Mouse (Mus musculus) heart, adult 2 months (tissue): ENCODE data around the gene Palld. TPM values are rescaled to one million over a fixed set of nuclear protein-coding genes. Genes with fewer than 3 reads are reported as not detected.
A peak's percentile ranks its signal among the peaks of the same experiment; 100 is the strongest.

Experiments used
- DNase-seq, 2 experiments: peaks; one replicate each; pipeline ENCODE4 v3.0.0; 2021
- H3K27ac ChIP-seq: fragments of 200-600 bp; 2 replicates; pipeline ENCODE4 v1.8.1; 2022
- H3K27me3 ChIP-seq: fragments of 200-500 bp; 2 replicates; pipeline ENCODE4 v1.6.1; 2012; ENCODE audit warnings: mild to moderate bottlenecking, low read length, inconsistent platforms, mixed read lengths; ENCODE audit not compliant: control insufficient read depth, insufficient read depth
- H3K36me3 ChIP-seq: fragments of 200-500 bp; 2 replicates; pipeline ENCODE4 v1.6.1; 2012; ENCODE audit warnings: low read length, inconsistent platforms; ENCODE audit not compliant: control insufficient read depth, insufficient read depth
- H3K4me1 ChIP-seq: fragments of 200-500 bp; 2 replicates; pipeline ENCODE4 v1.6.1; 2011; ENCODE audit warnings: low read length; ENCODE audit not compliant: control insufficient read depth, insufficient read depth
- H3K4me3 ChIP-seq: fragments of 200-600 bp; 2 replicates; pipeline ENCODE4 v1.8.1; 2022
- H3K79me2 ChIP-seq: fragments of 200-500 bp; replicated peaks from 2 replicates; pipeline ENCODE4 v1.6.1; 2012; ENCODE audit warnings: mild to moderate bottlenecking, inconsistent platforms, low read length, moderate library complexity, mixed read lengths; ENCODE audit not compliant: control insufficient read depth, insufficient read depth
- H3K9ac ChIP-seq: fragments of 200-500 bp; 2 replicates; pipeline ENCODE4 v1.6.1; 2012; ENCODE audit warnings: low read depth, mild to moderate bottlenecking, control low read depth, inconsistent platforms, low read length, mixed read lengths
- CTCF ChIP-seq: fragments of 200-600 bp; IDR thresholded peaks from 2 replicates; pipeline ENCODE4 v1.8.1; 2022; ENCODE audit warnings: antibody characterized with exemption, mild to moderate bottlenecking, moderate library complexity
- EP300 ChIP-seq: fragments of 200-500 bp; IDR thresholded peaks from 2 replicates; pipeline ENCODE4 v1.6.1; 2011; ENCODE audit warnings: low read depth, low read length, control low read depth; ENCODE audit not compliant: insufficient read depth
- POLR2A ChIP-seq: fragments of 200-500 bp; IDR thresholded peaks from 2 replicates; pipeline ENCODE4 v1.6.1; 2011; ENCODE audit warnings: mild to moderate bottlenecking, low read depth, low read length, control low read depth; ENCODE audit not compliant: insufficient read depth
- WGBS: fragments of 180-500 bp; shearing (Covaris S2); methylation state at CpG from one replicate; pipeline ENCODE4 v1.1.7; 2018; 5-methylcytosine and 5-hydroxymethylcytosine counted together
- intact Hi-C: fragments of 180-260 bp; cut with DNase I; formaldehyde crosslinking; loops from one replicate; pipeline ENCODE4 v1.15.1; 2025
- polyA plus RNA-seq: library from polyadenylated mRNA; depleted of rRNA; stranded (reverse); fragments of >200 nt; gene quantifications from 2 replicates; pipeline ENCODE4 v1.2.3, GENCODE M21; 2012
- total RNA-seq, 2 experiments: library from RNA; stranded (reverse); gene quantifications; 2 replicates each; pipeline ENCODE4 v1.2.3; 2021

Palld gene
- total and polyA plus RNA-seq, 3 experiments = 60.3 to 188 (median 169) TPM

GRCm38 (mm10) chr8:61666919-61667318 lies 235.6 kb downstream of the Palld start:
- peaks cover 8% of the 10 kb centered on the region for H3K4me1 ChIP-seq
- H3K9ac ChIP-seq = no peak overlapping the region
- peaks cover 20% of the 10 kb centered on the region for H3K36me3 ChIP-seq
- no peak for DNase-seq
- H3K27me3 ChIP-seq = no peaks in the 10 kb centered on the region
- TF ChIP-seq EP300 (no peak), CTCF (no peak), POLR2A (no peak)
- 71% methylated on average over 6 of the region's 6 CpGs for whole genome bisulfite sequencing
- no peak overlapping the region for H3K27ac ChIP-seq
- intact Hi-C loops = loop anchor here (5.0 kb wide), 1 partner anchor 75 kb away; no protein-coding TSS in a partner anchor
- no peak overlapping the region for H3K4me3 ChIP-seq
- H3K79me2 ChIP-seq = no peaks in the 10 kb centered on the region

GRCm38 (mm10) chr8:61665021-61665420 lies 237.5 kb downstream of the Palld start:
- Histone ChIP-seq H3K9ac (no peak overlapping the region), H3K36me3 (peaks cover 12% of the 10 kb centered on the region), H3K4me3 (no peak overlapping the region), H3K79me2 (no peaks in the 10 kb centered on the region), H3K27ac (peak overlapping the region; percentile 75), H3K27me3 (no peaks in the 10 kb centered on the region), H3K4me1 (peaks cover 1% of the 10 kb centered on the region; the same call in 1 of the 2 replicates)
- WGBS = 23% methylated on average over 8 of the region's 8 CpGs
- intact Hi-C loops = loop anchor here (5.0 kb wide), 1 partner anchor 73 kb away; no protein-coding TSS in a partner anchor
- TF ChIP-seq CTCF = no peak
- TF ChIP-seq EP300 = peak; percentile 58; the same call in 1 of the 2 replicates
- TF ChIP-seq POLR2A = no peak
- DNase-seq = peak in 1 of 2 experiments; percentile 34

- H3K27ac ChIP-seq = no peak overlapping the region; the same call in 1 of the 2 replicates
- no peak overlapping the region for H3K9ac ChIP-seq
- H3K79me2 ChIP-seq = no peaks in the 10 kb centered on the region
- no peaks in the 10 kb centered on the region; the same call in 1 of the 2 replicates for H3K4me1 ChIP-seq
- DNase-seq = no peak
- H3K27me3 ChIP-seq = no peaks in the 10 kb centered on the region
- H3K36me3 ChIP-seq = peaks cover 12% of the 10 kb centered on the region
- TF ChIP-seq POLR2A (no peak), CTCF (no peak), EP300 (no peak)
- intact Hi-C loops = no loop called here
- WGBS = 87% methylated on average over 6 of the region's 6 CpGs
- H3K4me3 ChIP-seq = no peak overlapping the region
These were observed 238.3 kb downstream of the Palld start for GRCm38 (mm10) chr8:61664162-61664561.

GRCm38 (mm10) chr8:61662829-61663228 lies 239.7 kb downstream of the Palld start:
- intact Hi-C loops = no loop called here
- no peaks in the 10 kb centered on the region; the same call in 1 of the 2 replicates for H3K4me1 ChIP-seq
- no peak for DNase-seq
- no peaks in the 10 kb centered on the region for H3K79me2 ChIP-seq
- H3K27me3 ChIP-seq = no peaks in the 10 kb centered on the region
- H3K9ac ChIP-seq = no peak overlapping the region
- TF ChIP-seq POLR2A (no peak), CTCF (no peak), EP300 (no peak)
- 73% methylated on average over 4 of the region's 4 CpGs for WGBS
- H3K4me3 ChIP-seq = no peak overlapping the region
- H3K36me3 ChIP-seq = peaks cover 12% of the 10 kb centered on the region
- no peak overlapping the region for H3K27ac ChIP-seq

GRCm38 (mm10) chr8:61661611-61662010 lies 240.9 kb downstream of the Palld start:
- Histone ChIP-seq H3K27ac (no peak overlapping the region), H3K79me2 (no peaks in the 10 kb centered on the region), H3K4me3 (no peak overlapping the region), H3K27me3 (no peaks in the 10 kb centered on the region), H3K9ac (no peak overlapping the region), H3K36me3 (peaks cover 12% of the 10 kb centered on the region), H3K4me1 (no peaks in the 10 kb centered on the region; the same call in 1 of the 2 replicates)
- intact Hi-C loops = no loop called here
- WGBS = 80% methylated on average over 5 of the region's 5 CpGs
- DNase-seq = no peak
- TF ChIP-seq CTCF (no peak), POLR2A (no peak), EP300 (no peak)

- Histone ChIP-seq H3K79me2 (no peaks in the 10 kb centered on the region), H3K36me3 (peaks cover 12% of the 10 kb centered on the region), H3K27ac (no peak overlapping the region), H3K27me3 (no peaks in the 10 kb centered on the region), H3K4me1 (no peaks in the 10 kb centered on the region; the same call in 1 of the 2 replicates), H3K9ac (no peak overlapping the region), H3K4me3 (no peak overlapping the region)
- WGBS = 85% methylated on average over 5 of the region's 5 CpGs
- intact Hi-C loops = no loop called here
- no peak for TF ChIP-seq EP300
- TF ChIP-seq POLR2A = no peak
- TF ChIP-seq CTCF = no peak
- DNase-seq = no peak
These were observed 241.5 kb downstream of the Palld start for GRCm38 (mm10) chr8:61660961-61661360.
